Mouse (Mus musculus) brain, adult 2 months (tissue): ENCODE results near the gene Kctd20.
"Not testable (repeated sequence)": the region's sequence is repeated elsewhere in the genome, so short reads cannot be mapped to it uniquely, and the experiment has no call there.

Experiments used
- DNase-seq: peaks from one replicate; pipeline ENCODE4 v3.0.0; 2011; ENCODE audit warnings: low read depth, low spot score

Kctd20 gene

DNA sequence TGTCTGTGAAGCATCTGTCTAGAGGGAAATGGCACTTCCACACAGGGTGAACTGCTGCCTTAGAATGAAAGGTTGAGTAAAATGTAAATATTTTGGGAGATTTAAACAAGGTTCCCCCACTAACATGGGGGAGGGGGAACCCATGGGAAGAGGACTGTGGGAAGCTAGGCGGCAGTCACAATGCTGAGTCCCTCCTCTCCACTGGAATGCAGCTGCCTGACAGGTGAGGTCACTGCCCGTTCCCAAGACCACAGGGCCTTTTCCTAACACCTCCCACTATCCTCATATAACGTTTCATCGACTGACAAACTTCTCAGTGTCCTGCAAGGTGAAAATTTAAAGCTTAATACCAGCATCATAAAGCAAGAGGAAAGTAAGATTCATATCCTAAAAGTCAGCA lies 30.8 kb downstream of the Kctd20 start:
- DNase-seq, result no peak

DNA sequence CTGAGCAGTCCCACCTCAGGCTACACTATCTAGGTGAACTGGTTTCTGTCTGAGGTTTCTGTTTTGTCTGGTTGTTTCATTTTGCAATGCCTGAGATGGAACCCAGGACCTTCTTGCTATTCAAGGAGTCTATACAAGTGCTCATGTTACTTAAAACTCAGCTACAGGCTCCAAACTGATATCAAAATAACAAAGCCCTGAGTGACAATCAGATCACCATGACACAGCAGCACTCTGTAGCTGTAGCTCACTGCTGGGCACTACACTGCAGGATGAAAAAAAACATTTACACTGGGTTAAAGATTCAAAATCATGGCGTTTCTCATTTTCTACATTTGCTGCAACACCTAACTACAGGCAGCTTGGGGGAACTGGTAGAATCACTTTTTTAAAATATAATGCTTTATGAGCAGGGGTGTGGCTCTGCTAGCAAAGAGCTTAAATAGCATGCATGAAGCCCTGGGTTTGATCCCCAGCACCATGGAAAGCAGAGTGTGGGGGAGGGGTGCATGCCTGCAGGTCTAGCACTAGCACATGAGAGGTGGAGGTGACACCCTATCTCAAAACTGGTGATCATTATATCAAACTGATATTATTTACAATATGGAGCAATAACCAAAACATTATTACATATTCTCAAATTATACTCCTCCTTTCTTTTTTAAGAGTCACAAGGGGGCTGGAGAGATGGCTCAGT lies 33.1 kb downstream of the Kctd20 start:
- no peak for DNase-seq

DNA sequence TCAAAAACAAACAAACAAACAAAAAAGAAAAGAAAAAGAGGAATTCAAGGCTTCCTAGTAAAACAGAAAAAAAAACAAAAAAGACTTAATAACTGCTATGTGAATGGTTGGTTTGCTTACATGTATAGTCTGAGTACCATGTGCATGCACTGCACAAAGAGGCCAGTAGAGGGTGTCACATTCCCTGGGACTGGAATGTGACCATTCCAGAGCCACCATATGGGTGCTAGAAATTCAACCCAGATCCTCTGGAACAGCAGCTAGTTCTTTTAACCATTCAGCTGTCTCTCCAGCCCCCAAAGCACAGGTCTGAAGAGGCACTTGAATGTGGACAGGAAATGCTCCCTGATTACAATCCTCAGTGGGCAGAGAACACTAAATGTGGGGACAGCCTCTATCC lies 35.1 kb downstream of the Kctd20 start:
- DNase-seq, result no peak

DNA sequence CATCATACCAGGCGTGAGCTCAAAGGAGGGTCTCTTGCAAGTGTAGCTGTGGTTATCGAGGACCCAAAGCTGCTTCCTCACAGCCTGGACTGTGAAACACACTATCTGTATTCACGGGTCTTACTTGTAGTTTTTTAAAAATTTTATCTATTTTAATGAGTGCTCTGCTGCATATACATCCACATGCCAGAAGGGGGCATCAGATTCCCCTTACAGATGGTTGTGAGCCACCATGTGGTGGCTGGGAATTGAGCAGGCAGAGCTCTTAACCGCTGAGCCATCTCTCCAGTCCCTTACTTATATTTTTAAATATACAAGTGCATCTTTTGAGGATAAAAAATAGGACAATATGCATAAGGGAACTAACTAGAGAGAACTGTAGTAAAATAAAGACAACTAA lies 36.0 kb downstream of the Kctd20 start:
- DNase-seq, result peak; percentile 73

DNA sequence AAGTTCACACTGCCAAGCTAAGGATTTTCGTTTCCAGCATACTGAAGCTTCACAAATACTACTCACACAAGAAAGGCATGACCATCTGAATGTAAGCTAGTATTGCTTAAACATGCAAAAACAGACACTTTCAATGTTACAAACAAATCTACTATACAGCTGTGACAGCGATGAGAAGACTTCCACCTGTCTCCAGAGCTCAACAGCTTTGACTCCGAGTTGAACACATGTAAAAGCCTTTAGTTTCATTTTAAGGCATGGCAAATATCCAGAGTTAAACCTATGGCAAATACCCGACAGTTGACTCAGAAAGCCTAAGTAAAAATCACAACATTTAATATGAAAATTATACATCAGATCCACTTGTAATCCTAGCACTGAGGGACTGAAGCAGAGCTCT lies 36.5 kb downstream of the Kctd20 start:
- DNase-seq, result no peak

DNA sequence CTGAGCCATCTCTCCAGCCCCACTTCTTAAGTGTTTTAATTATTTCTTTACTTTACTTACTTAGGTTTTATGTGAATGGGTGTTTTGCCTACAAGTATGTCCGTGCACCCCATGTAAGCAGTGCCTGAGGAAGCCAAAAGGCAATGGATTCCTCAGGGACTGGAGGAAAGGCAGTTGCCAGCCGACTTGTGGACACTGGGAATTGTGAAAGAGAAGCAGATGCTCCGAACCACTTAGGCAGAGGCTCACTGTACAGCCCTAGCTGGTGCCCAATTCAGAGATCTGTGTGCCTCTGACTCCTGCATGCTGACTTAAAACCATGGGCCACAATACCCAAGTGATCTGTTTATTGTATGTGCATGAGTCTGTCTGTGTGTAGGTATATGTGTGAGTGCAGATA lies 37.2 kb downstream of the Kctd20 start:
- DNase-seq, result no peak

DNA sequence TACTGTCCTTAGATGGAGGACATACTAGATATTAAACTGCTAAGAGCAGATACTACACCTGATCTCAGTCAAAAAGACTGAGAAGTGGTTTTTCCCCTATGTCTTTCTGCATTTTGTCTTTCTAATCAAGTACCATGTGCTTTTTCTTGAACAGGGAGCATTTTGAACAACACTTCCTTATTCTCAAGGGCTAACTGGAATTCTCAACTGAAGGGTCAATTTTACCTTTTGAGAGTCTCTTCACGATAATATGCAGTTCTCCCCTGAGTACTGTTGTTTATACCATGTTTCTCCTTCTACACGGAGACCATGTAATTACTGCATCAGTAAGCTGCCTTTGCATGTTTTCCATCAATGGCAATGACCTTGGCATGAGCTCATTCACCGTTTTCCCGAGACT lies 38.3 kb downstream of the Kctd20 start:
- no peak for DNase-seq

DNA sequence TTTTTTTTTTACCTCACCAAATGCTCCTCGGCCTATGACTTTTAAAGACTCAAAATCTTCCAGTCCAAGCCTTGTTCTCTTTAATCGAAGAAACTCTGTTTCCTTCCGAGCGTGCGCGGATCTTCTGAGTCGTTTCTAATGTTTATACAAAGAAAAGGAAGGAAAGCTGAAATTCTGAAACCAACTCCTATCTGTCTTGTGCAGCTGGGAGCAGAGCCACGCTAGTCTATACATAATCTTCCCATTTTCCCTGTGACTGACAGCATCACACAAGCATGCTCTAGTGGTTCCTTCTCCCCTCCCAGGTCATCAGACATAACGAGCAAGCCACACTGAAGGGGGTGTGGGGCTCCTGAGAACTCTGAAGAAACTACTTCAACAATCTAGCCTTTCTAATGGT lies 39.5 kb downstream of the Kctd20 start:
- DNase-seq, result no peak

DNA sequence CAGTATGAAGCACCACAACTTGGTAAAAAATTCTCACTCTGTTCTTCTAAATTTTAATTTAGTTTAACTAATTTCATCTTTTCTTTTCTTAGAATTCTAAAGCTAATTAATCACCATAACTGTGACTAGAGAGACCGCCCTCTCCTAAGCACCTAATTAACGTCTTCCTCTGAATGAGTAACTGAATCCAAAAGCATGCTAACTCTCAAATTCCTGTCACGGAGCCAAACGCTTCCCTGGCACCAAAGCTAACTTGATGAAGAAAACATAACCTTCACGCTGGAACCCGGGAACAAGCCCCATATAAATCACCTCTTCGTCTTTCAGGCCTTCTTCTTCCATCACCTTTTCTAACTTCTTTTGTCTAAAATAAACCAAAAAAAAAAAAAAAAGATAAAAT lies 40.4 kb downstream of the Kctd20 start:
- DNase-seq, result peak; percentile 66

DNA sequence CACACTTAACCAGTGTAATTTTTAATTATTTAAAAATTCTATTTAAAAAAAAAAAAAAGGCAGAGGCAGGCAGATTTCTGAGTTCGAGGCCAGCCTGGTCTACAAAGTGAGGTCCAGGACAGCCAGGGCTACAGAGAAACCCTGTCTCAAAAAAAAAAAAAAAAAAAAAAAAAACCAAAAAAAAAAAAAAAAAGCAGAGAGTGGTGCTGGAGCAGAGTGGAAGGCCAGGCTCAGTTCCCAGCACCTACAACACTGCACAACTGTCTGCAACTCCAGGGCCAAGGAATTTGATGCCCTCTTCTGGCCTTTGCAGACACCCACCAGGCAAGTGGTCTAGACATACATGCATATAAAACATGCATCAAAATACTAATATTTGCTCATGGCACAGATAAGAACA lies 41.3 kb downstream of the Kctd20 start:
- not testable (repeated sequence) for DNase-seq

DNA sequence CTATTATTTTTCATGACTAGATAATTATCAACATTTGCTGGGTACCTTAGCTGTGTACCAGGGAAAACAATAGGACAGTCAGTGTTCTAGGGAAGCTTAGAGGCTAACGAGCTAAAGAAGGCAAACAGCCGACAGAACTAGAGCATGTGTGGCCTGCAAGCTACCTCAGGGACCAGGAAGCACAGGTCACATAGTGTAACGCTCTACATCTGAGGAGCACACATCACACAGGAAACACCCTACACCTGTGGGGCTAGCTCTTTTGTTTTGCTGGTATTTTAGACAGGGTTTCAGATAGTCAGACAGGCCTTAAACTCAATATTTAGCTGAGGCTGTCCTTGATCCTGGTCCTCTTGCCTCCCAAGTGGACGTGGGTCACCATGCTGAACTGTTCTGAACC lies 42.9 kb downstream of the Kctd20 start:
- no peak for DNase-seq

DNA sequence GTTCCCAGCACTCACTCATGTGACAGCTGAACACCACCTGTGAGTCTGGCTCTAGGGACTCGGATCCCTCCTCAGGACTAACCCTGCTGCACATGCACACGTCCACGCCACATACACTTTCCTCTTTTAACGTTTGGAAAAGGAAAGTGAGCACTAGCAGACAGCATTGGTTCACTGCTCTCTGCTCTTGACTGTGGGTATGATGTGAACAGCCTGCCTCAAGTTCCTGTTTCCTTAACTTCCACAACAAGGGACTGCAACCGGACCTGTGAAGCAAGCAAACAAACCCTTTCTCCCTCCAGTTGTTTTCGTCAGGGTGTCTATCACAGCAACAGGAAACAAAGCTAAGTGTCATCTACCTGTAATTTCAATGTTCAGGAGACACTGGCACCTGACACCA lies 48.7 kb downstream of the Kctd20 start:
- no peak for DNase-seq

DNA sequence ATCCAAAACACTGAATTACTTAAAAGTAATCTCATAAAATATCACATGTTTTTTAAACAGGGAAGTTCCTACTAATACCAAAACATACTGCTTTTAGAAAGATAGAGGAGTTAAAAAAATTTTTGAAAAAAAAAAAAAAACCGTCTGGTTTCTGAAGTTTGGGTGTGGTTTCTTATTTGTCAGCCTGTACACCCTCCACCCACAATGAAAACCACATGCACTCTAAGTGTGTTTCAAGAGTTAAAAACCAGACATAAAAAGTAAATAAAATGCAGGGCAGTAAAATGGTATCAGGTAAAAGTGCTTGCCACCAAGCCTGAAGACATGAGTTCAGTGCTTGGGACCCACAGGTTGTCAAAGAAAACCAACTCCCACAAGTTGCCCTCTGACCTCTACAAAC lies 52.0 kb downstream of the Kctd20 start:
- DNase-seq, result no peak

DNA sequence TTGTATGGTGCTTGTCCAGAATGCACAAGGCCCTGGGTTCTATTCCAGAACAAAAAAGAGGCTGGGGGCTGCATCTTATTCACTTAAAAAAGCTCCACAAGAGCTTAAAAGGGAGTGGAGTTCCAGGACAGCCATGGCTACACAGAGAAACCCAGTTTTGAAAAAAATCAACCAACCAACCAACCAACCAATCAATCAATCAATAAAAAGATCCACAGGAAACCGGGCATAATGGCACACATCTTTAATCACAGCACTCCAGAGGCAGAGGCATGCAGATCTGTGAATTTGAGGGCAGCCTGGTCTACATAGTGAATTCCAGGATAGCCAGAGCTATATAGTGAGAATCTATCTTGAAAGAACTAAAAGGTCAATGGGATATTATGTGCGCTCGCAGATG lies 53.3 kb downstream of the Kctd20 start:
- no peak for DNase-seq

DNA sequence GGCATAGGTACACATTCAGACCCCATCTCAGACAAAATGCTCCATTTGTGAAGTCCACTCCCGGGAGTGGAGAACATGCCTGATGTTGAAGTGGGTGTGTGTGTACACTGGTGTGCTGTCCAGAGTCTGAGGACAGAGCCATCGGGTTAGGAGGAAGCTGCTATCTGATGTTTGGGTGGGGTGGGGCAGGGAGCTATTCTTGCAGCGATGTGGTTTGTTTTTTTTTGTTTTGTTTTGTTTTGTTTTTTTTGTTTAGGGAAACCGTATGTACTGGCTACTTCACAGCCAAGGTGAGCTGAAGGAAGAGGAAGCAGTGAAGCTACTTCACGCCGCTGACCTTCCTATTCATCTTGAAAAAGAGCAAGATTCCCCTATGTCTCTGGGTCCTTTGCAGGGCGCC lies 55.1 kb downstream of the Kctd20 start:
- no peak for DNase-seq

DNA sequence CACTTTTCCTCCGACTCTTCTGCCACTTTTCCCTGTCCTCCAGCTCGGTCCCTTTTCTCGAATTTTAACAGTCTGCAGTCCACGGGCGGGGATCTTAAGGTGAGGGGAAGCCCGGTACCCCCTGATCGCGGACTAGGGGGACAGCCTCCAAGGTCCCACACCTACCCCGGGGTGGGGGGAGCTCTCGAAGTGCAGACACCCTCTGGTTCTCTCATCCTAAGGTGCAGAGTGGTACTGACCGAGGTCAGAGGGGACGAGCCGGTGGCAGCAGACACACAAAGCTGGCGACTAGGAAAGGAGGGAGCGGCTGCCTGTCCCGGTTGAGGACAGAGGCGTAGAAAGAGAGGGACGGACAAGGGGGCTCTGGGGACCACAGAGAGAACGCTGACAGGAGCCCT lies 55.5 kb downstream of the Kctd20 start:
- DNase-seq, result no peak

DNA sequence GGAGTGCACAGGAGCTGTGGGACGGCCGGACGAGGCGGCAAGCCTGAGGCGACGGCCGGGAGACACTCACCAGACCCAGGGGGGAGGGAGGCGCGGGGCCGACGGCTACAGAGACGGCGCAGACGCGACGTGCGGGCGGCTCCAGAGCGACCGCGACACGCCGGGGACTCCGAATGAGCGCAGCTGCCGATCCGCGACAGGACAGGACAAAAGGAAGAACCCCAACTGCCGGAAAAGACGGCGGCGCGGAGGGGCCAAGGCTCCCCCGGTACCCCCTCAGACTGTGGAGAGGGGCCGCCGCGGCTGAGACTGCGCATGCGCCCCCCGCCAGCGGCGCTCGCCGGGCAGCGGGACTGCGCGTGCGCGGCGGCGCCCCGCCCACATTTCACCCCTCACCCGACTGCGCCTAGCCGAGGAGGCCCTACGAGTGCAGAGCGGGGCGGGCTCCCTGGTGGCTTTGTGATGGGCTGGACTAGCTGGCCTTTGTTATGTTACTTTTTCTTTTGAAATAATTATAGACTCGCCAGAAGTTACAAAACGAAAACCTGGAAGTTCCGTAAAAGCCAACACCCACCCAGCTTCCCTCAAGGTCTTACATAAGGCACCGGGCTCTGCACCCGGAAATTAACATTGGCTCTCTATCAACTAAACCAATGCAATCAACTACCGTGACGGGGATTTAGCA lies 56.0 kb downstream of the Kctd20 start, which contains the start of gene Stk38:
Gene Stk38 (minus strand): TSS at position 355 of the 685 bp plus-strand sequence.
- DNase-seq, result peak; percentile 88

DNA sequence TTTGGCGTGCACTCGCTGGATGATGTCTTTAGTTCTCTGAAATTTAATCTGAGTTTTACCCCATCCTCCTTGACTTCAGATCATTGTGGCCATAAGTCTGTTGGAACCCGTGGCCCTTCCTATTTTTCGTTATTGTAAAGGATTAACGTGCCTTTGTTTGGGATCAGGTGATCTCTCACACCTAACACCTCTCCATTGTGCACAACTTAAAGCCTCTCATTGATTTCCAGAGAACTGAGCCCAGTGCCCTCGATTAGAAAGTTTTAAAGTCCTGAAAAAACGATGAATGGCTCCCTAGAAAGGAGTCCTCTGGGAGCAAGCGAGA lies 56.5 kb downstream of the Kctd20 start:
- no peak for DNase-seq

DNA sequence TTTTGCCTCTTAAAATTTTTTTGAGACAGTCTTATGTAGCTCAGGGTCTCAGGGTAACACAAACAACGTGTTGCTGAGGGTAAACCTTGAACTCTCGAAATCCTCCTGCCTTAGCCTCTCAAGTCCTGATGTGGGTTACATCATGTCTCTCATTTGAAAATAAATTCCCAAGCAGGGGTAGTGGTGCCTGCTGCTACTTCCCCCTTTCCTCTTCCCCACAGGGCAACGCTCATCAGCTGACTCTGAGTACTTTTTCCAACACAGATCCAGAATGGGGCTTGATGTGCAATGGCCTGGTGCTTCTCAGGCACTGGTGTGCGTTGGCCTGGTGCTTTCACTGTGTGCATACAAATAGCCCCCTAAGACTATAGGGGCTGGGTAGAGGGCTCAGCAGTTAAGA lies 57.4 kb downstream of the Kctd20 start:
- DNase-seq, result no peak

DNA sequence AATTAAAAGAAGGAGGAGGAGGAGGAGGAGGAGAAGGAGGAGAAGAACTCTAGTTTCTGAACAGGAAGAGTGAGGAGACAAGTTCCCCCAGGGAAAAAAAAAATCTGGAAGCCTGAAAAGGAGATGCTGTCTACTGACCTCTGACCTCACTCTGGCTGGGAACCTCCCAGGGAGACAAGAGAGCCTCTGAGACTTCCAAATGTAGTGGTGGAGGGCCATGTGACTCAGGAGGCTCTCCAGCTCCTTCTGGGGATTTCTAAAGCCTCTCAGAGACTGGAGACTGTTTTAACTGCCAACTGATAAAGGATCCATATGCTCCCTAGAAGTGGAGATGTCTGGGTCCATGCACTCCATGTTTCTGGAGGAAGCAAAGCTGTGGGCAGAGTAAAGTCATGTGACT lies 62.5 kb downstream of the Kctd20 start:
- no peak for DNase-seq

DNA sequence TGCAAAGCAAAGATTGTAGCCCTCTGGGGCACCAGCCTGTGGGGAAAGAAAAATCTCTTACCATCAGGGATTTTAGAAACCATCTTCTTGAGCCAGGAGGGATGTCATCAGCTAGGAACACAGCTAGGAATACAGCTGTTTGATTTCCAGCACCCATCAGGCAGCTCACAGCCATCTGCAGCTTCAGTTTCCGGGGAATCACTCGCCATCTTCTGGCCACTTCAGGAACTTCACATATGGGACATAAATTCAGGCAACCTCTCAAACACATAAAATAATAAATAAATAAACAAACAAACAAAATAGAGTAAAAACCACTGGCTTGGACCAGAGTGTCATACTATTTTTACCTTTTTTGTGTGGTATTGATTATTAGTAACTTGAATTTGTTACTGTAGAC lies 63.9 kb downstream of the Kctd20 start:
- DNase-seq, result peak; percentile 53

DNA sequence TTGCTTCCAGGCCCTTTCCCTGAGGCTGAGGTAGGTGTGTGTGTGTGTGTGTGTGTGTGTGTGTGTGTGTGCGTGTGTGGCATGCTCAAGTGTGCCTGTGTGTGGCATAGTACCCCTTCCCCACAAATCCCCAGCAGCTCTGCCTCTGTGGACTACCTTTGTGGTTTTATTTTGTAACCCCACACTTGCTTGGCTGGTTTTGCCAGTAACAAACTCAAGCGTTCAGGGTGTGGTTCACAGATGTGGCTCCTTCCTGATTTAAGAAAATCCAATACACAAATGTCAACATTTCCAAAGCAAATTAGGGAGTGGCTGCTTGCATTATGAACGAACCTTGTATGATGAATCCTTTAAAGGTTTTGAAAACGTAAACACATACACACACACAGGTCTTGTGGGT lies 65.0 kb downstream of the Kctd20 start:
- no peak for DNase-seq

DNA sequence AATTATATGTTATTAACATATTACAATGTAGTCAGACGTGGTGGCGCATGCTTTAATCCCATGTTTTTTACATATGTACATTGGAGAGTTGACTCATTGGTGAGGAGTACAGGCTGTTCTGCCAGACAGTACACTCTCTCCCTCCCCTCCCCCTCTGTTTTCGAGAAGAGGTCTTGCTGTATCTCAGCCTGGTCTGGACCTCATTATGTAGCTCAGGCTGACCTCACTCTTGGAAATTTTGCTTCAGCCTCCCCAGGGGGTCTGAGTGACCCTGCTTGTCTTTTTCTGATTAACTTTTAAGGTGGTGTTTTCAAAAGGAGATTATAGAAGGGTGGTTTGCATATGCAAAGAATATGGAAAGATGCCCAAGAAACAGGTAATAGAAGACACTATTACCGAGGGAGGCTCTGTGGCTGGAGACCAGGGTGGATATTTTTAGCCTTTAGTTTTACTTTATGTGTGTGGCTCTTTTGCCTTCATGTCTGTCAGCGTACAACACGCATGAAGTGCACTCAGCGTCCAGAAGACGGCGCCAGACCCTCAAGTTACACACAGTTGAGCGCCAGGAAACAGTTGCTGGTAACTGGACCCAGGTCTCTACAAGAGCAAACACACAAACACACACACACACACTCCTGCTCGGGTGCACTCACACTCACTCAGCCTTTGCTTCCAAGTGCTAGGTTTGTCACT lies 66.7 kb downstream of the Kctd20 start:
- no peak for DNase-seq
